Mouse (Mus musculus) thymus, postnatal 4 days (tissue): ENCODE measurements around the gene Mpzl3.

Source experiments
- DNase-seq: peaks from one replicate; pipeline ENCODE4 v3.0.0; 2021

Gene Mpzl3

DNA sequence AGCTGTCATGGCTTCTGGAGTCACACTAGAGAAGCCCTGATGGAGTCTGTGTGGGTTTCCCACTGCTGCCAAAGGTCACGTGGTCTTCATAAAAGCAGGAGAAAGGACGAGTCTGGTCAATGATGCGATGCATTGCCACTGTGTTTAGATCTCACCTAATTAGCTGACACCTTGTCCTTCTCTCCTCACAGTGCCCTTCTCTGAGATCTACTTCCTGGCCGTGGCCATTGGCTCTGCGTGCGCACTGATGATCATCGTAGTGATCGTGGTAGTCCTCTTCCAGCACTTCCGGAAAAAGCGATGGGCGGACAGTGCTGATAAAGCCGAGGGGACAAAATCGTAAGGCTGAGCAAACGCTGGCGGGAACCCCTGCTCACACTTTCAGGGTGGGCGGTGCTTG, 8.0 kb upstream of the Mpzl3 start:
- no peak for DNase-seq

GRCm38 (mm10) chr9:45048511-45048910, 6.5 kb upstream of the Mpzl3 start:
- DNase-seq = no peak

- DNase-seq = no peak
These were observed 5.3 kb upstream of the Mpzl3 start for GRCm38 (mm10) chr9:45049731-45050130.

DNA sequence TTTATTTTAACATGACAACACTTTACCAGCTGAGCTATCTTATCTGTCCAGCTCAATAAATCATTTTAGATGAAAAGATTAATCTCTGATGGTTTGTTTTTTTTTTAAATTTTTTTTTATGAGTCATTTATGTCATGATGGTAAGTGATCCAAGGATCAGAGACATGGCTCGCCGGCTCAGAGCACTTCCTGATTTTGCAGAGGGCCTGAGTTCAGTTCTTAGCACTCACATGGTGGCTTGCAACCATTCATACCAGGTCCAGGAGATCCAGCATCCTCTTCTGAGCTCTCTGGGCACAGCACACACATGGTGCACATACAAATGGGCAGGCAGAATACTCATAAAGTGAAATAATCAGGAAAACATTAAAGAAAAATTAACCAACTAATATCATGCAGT, 4.7 kb upstream of the Mpzl3 start:
- DNase-seq = no peak

DNA sequence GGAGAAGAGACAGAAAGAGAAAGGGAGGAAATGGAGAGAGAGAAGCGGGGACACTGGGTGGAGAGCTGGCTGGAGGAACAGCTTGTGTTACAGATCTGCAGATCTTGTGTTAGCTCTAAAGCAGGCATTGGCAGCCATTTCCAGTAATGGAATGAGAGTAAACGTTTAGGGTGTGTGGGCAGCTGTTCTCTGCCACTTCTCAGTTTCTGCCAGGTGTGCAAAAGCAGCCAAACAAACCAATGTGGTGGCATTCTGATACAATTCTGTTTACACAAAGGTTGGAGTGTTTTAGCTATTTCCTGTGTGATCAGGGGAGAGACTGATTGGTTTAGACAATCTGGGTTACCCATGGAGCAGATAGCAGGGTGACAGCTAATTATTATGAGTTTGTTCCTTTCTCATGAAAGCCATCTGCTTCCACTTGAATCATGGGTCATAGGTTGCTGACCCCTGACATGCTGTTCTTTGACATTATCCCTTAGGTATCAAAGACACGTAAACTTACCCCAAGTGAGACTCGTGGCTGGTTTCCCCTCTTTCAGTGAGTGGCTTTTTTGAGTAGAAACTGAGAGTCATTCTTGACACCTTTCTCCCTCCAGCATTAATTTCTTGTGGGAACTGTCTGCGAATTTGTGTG, 3.4 kb downstream of the Mpzl3 start:
- DNase-seq = peak; percentile 55

GRCm38 (mm10) chr9:45060151-45060550, 5.2 kb downstream of the Mpzl3 start:
- no peak for DNase-seq

GRCm38 (mm10) chr9:45062677-45063076, 7.7 kb downstream of the Mpzl3 start:
- no peak for DNase-seq

DNA sequence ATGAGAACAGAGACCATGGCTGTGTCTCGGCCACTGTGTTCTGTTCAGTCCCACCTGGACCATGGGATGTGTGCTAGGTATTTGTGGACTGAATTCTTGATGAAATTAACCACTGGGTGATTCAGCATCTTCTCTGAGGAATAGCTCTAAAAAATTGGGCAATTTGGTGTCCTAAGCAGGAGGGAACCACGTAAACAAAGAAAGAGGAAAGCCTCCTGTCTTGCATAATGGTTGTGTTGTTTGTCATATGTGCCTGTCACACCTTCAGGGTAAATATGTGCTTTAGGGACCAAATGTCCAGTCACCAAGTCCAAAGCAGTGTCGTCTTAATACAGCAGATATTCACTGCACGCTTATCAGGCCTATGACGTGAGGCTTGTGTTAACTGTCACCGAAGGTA, 9.4 kb downstream of the Mpzl3 start:
- no peak for DNase-seq

GRCm38 (mm10) chr9:45066735-45067134, 11.7 kb downstream of the Mpzl3 start:
- no peak for DNase-seq

DNA sequence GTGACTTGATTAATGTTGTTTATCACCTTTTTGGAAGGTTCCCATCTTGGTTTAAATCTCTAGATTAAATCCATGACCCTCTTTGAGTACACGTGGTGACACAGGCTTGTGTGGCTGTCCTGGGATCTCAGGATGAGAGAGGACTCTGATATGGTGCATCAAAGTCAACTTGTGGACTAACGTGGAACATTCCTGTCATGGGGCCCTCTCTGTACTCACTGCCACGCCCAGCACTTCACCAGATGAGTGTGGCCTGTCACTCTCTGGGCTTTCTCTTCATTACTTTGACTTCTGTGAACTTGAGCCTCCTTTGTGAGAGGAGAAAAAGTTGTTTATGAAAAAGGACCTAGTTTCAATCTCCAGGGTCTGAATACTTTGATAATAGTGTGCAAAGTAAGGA, 16.8 kb downstream of the Mpzl3 start:
- DNase-seq = no peak

- no peak for DNase-seq
These were observed 22.9 kb downstream of the Mpzl3 start for GRCm38 (mm10) chr9:45077859-45078258.

- peak; percentile 60 for DNase-seq
These were observed 24.0 kb downstream of the Mpzl3 start, which contains the start of gene Jaml for GRCm38 (mm10) chr9:45079011-45079410. TSS of gene Jaml (plus strand) at chr9:45079183.

DNA sequence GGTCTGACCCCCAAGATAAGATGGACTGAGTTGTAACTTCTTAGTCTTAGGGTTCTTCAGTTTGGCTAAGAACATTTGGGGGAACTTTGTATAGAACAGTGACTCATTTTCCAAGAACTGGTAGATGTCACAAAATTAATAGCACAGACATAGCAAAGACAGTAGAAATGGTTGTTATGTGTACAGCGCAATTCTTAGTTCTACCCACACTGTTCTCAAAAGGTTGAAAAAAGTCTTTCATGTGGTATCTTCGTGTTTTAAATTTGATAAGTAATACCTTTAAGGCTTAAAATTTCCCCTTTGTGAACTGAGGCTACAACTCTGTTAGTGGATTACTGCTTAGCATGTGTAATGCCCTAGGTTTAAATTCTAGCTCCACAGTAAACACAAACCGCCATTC, 28.1 kb downstream of the Mpzl3 start:
- DNase-seq = no peak

DNA sequence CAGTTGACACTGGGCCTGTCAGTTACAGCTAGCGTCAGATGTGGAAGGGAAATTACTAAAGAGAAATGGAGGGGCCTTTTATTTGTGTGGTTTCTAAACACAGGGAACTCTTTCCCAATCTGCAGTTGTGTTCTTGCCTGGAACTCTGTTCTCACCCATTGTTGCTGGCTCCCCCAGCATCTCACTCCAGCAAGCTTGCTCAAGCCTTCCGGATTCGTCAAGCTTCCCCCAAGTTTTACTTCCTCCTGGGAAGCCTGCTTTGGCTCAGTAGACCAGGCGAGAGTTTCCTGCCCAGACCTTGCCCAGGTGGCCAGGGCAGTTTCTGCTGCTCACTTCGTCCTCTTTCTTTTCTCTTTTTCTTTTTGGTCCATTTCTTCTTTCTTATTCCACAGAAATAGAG, 29.6 kb downstream of the Mpzl3 start:
- no peak for DNase-seq

DNA sequence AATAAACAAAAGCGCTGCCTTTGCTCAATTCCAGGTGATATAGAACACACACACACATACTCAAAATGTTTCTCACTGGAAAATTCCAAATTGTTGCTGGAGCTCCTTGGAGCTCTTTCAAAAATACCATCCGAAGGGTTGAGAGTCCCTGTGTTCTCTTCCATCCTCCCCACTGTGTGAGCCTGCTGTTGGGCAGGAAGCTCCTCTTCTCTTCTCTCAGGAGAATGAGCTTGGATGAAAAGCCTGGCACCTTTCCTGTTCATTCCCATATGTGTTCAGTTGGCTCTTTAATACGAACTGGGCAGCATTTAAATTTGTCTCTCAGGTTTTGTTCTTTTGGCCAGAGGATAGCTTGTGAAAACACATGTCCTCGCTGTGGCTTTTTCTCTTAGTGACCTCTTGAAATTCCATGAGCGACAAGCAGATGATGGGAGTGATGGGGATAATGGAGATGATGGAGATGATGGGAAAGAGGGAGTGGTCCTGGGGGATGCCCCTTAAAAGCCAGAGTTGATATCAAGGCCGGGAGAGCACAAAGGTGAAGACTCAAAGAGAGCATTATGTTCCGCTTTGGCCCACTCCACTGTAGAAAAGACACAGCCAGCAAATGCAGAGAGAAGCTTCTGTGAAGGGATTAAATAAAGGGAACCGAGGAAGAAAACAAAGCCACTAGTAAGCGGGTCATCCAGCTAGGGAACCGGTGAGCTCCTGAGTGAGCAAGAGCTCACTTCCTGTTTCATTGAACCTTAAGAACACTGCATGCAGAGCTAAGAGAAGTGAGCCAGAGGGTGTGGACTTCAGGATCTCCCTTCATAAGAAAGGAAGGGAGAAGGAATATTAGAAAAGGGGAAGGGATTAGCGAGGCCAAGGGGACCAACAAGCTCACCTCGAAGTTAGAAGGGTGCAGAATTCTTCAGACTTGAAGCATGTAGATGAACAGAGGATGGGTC, 31.0 kb downstream of the Mpzl3 start:
- DNase-seq = peak; percentile 36

GRCm38 (mm10) chr9:45088040-45088439, 33.1 kb downstream of the Mpzl3 start:
- DNase-seq = no peak

GRCm38 (mm10) chr9:45090811-45091210, 35.8 kb downstream of the Mpzl3 start:
- no peak for DNase-seq

DNA sequence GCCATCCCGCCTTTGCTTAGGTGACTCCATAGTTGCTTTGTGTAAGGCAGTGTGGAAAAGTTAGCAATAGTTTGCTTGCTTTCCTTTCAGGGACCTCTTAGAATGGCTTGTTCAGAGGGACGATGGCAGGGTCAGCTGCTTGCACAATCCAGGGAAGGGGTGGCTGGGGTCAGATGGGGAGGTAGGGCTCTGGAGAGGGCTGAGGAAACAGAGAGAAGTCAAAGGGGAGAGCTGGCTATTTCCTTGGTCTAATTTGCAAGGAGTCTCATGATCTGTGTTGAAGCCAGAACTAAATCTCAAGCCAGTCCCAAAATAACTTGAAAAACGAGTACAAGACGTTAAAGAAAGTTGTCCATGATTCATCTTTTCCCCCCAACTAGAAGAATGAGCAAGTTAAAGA, 37.7 kb downstream of the Mpzl3 start:
- DNase-seq = no peak

- DNase-seq = no peak
These were observed 40.4 kb downstream of the Mpzl3 start for GRCm38 (mm10) chr9:45095149-45095937.

DNA sequence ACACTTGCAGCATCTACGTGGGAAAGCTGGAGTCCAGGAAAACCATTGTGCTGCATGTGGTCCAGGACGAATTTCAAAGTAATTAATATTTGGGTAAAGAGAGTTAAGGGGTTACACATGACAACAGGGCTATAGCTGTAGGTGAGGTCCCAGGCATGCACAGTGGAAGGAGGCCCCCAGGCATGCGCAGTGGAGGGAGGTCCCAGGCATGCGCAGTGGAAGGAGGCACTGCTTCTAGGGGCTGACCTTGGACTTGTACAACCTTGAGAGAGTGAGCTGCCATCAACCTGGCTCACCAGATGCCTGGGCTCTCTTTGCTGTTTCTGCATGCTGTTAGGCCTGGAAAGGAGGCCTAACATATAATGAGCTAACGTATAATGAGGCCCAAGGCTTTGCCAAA, 42.9 kb downstream of the Mpzl3 start:
- no peak for DNase-seq

DNA sequence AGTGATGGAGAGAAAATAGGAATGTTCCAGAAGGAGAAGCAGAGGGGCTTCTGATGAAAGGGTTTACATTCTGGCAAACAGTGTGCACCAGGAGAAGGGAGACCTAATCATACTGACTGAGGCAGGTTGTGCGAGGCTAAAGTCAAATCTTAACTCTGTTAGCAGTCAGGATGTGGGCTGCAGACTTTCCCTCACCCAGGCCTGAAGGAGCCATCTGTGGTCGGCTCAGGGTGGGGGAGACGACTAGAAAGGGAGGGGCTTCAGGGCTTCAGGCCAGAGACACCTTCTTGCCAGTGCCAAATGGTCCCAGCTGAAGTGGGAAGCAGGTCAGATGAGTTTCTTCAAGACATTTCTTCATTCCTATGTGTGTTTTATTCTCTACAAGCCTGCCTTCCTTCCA, 43.4 kb downstream of the Mpzl3 start:
- DNase-seq = peak; percentile 62

DNA sequence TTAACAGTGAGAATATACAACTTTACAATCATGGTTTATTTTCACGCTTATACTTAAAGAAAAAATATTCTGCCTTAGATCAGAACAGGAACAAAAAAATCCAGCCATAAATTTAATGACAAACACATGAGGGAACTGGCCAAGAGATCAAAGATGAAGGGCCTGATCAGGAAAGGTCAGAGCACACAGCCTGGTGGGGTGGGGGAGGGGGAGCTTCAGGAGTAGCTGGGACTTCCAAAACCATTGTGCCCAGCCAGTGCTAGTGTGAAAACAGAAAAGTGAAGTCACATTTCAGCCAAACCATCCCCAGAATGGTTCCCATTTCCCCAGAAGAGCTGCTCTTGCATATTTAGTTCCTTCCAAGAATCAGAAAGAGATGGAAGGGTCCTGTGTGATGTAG, 47.5 kb downstream of the Mpzl3 start:
- DNase-seq = no peak

GRCm38 (mm10) chr9:45103211-45103979, 48.4 kb downstream of the Mpzl3 start:
- no peak for DNase-seq
